Mouse (Mus musculus) frontal cortex, postnatal 10 days (tissue): ENCODE measurements at regions not wholly inside any gene's neighbourhood (a gene's known extent, or its start where the extent isn't known, plus 50 kb on each side); places are given as distances from the start of the nearest gene placed in this dataset.

ENCODE experiments used
- DNase-seq, 2 experiments: peaks; one replicate each; pipeline ENCODE4 v3.0.0; 2022; ENCODE audit warnings: low spot score in 2 of 2, mixed read lengths in 1 of 2

DNA sequence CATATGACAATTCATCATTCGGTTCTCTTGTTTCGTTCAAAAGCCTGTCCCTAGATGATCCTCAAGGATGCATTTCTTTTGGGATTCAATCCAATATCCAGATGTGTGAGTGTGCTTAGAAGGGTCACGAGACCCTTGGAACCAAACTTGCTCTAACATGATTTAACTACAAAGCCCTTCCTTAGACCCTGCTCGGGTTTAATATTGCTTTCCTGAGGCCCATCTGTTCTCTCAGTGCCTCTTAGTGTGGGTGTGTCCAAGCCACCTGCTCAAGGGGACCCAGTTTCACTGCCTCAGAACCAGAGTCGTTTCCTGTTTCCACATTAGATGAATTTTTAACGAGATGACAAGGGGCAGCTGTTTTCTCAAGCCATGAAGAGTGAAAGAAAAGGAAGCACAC lies 147.3 kb upstream of the Usp24 start:
- DNase-seq = no peak

DNA sequence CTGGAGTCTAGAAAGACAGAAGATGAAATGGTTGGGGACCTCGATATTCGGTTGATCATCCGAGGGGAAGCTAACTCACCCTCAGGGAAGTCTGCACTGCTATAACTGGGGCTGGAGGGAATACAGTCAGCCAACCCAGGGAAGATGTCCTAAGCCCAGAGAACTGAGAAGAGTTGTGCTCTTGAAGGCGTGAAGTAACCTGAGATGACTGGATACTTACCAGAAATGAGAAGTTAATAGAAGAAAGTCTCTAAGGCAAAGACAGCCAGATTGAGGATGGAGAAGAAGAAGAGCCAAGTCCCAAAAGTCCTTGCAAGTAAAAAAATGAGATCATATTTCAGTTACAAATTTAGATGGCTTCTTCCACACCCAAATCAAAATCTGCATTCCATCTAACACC lies 146.5 kb upstream of the Usp24 start:
- no peak for DNase-seq

DNA sequence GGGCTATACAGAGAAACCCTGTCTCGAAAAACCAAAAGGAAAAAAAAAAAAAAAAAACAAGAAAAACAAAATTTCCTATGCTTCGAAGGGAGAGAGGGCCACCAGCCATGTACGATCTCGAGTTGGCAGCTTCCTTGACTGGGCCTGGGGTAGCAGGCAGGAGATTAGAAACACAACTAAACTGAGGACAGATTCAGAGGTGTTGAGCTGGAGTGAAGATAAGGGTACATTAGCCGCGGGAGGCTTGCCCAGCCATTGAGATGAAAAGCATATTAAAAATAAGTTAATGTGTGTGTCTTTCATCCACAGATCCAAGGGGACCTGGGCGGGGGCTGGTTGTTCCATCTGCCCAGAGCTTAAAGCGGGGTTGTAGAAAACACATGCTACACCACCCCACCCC lies 145.3 kb upstream of the Usp24 start:
- no peak for DNase-seq

GRCm38 (mm10) chr4:106175352-106175751 lies 140.7 kb upstream of the Usp24 start:
- no peak for DNase-seq

GRCm38 (mm10) chr4:106185745-106186501 lies 130.1 kb upstream of the Usp24 start:
- DNase-seq = no peak

DNA sequence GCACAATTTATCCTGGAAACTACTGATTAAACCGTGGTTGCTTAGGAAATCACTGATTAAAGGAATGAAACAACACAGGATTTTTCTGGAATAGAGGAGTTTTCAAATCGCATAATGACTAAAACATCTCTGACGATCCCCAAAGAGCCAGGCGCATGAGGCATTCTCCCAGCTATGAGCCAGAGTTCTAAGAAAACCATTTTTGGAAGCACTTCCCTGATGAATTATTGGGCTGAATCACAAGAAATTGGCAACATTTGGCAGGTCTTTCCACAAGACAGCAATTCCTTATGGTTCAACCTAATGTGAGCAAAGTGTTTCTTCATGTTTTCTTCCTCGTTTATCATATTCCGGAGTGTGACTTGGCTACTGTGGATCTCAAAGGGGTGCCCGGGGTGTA lies 129.3 kb upstream of the Usp24 start:
- no peak for DNase-seq

- no peak for DNase-seq
These were observed 125.8 kb upstream of the Usp24 start for GRCm38 (mm10) chr4:106190248-106190647.

DNA sequence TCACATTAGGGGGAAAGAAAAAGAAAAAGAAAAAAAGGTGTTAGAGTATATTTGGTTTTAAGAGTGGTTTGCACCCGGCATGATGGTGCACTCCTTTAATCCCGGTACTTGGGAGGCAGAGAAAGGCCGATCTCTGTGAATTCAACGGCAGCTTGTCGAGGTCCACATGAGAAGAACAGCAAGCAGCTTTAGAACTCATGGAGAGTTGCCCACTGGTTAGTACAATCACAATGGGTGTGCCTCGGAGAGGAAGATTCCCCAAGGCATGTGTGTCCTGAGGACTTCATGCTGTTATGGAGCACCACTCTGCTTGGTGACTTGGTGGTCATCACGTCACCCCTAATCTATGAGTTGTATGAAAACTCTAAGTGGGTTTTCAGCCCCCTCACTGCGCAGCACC lies 124.7 kb upstream of the Usp24 start:
- no peak for DNase-seq

DNA sequence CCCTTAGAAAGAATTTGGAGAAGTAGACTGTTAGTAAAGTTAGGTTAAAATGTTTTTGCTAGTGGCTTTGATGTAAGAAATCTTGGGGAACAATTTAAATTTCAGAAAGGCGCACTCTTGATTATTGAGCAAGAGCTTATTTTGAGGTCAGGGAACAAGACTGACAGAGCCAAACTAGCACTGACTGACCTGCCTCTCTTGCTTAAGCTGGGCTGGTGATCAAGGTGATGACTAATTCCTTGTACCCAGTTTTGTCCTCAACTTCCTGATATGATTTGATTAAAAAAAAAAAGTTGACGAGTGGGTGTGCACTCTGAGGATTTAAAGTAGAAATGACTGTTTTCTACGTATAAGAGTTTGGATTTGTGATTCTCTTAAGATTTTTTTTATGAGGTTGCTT lies 124.2 kb upstream of the Usp24 start:
- DNase-seq = no peak

GRCm38 (mm10) chr4:106193204-106193945 lies 122.6 kb upstream of the Usp24 start:
- DNase-seq = no peak

- DNase-seq = no peak
These were observed 120.4 kb upstream of the Usp24 start for GRCm38 (mm10) chr4:106195497-106196166.

GRCm38 (mm10) chr4:106199833-106200232 lies 116.2 kb upstream of the Usp24 start:
- peak; percentile 15 to 19 for DNase-seq

GRCm38 (mm10) chr4:106200241-106200640 lies 115.8 kb upstream of the Usp24 start:
- no peak for DNase-seq

DNA sequence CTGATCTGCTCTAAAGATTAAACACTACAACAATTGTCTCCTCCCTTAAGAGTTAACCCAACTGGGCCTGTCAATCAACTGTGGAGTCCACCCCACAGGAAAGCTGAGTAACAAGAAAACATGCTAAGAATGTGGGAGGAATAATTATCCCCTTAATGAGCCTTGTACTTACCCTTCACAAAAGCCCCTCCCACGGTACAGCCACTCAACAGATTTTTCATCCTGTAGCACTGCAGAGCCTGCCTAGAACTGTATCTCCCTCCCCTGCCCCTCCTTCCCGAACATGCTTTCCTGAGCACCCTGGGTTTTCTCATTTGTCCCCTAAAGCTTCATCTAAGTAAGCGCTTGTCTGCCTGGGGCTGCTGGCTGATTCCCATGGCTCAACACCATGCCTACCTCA lies 113.5 kb upstream of the Usp24 start:
- DNase-seq = no peak

- DNase-seq = no peak
These were observed 110.8 kb upstream of the Usp24 start for GRCm38 (mm10) chr4:106205200-106205599.

GRCm38 (mm10) chr4:106206023-106206422 lies 110.0 kb upstream of the Usp24 start:
- DNase-seq = no peak

DNA sequence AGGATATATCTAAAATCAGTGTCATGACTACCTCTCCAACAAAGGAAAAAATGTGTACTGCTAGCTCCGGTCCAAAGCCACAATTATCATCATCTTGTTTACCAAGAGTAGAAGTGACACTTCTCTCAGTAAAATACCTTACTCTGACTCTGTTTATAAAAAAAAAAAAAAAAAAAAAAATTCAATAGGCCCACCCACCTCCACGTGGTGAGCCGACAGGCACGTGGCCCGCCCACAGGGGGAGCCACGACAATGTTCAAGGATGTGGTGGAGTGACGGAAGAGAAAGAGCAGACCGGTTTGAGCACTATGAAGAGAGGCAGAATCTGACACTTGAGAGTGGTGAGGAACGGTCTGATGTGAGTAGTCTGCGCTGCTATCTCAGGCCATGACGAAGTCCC lies 106.5 kb upstream of the Usp24 start:
- DNase-seq = no peak

DNA sequence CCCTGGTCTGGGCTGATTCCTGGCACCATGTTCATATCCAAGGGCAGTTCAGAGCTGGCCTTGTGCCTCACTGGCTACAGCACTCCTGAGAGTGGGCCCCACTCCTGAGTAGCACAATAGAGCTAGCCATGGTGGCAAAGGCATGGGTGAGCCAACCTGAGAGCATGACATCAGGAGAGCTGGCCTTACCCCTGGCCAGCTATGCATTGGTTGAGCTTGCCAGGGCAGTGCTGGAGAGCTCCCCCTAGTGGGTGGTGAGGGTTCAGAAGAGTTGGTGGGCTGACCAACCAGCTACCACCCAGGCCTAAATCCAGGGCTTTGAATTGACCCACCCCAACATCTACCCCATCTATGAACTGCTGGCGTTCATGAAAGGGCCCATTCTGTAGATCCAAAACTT lies 106.0 kb upstream of the Usp24 start:
- no peak for DNase-seq

GRCm38 (mm10) chr4:106214170-106214569 lies 101.8 kb upstream of the Usp24 start:
- no peak for DNase-seq

GRCm38 (mm10) chr4:106220621-106221020 lies 95.4 kb upstream of the Usp24 start:
- DNase-seq = no peak

- peak in 1 of 2 experiments; percentile 57 for DNase-seq
These were observed 90.7 kb upstream of the Usp24 start for GRCm38 (mm10) chr4:106225184-106225862.

GRCm38 (mm10) chr4:106227428-106227827 lies 88.6 kb upstream of the Usp24 start:
- no peak for DNase-seq
